Comparison of ENCODE assay signal across 18 mouse cellular contexts in the genomic region with DNA sequence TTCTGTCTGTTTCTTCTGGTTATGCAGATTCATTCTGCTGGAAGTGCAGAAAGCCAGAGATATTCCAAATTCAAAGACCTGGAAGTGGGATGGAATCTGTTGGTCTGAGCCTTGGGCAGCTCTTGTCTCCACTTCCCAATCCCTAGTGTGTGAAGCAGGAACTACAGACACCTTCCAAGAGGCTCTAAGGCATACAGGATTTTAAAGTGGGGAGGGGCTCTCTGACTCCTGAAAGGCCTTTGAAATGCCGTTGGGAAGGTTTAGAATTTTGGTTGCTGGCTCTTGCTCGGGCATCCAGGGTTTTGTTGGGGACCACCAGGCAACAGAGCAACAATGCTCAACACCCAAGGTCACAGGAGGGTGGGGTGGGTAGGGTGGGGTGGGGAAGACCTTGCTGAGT. TPM values are rescaled to one million over a fixed set of nuclear protein-coding genes. Genes with fewer than 3 reads are reported as not detected.
DNase-seq lines count a peak whose midpoint lies in the region; ATAC-seq and TF ChIP-seq lines count a peak whose summit lies in the region.
"Had no signal": no experiment of that assay in that cellular context is flagged by ENCODE, and none has a peak within 500 bp of the region (broad histone marks: within the 10 kb centered on the region; RNA-seq: fewer than 3 reads in every experiment).

No protein-coding gene starts in this region.

- no peak for ATAC-seq in liver, postnatal 0 days
- ATAC-seq: activated CD4-positive, CD25-positive, alpha-beta regulatory T cell, adult 4 months; forebrain, embryonic 16.5 days had no signal

- TF ChIP-seq CTCF in heart, adult 2 months (IDR thresholded peaks at IDR 0.05): no peak
- no peak for TF ChIP-seq CTCF in liver, postnatal 0 days (IDR thresholded peaks at IDR 0.05; ENCODE audit: low read depth)

- peaks cover 2% of the 10 kb centered on the region; the same call in 1 of the 2 replicates for H3K4me1 ChIP-seq in heart, adult 2 months (ENCODE audit: control insufficient read depth, insufficient read depth, low read length)
- H3K4me1 ChIP-seq in liver, postnatal 0 days (ENCODE audit: insufficient read depth): no peaks in the 10 kb centered on the region; the same call in 1 of the 2 replicates

- H3K36me3 ChIP-seq in heart, adult 2 months (ENCODE audit: control insufficient read depth, insufficient read depth, low read length): no peaks in the 10 kb centered on the region
- H3K36me3 ChIP-seq in liver, postnatal 0 days (replicated peaks; ENCODE audit: insufficient read depth, low read length): no peaks in the 10 kb centered on the region
- H3K36me3 ChIP-seq: embryonic facial prominence, embryonic 15.5 days; heart, embryonic 12.5 days; hindbrain, embryonic 10.5 days; hindbrain, embryonic 15.5 days had no signal

- 68% methylated on average over 2 of the region's 2 CpGs for WGBS in heart, adult 2 months
- 66% methylated on average over 2 of the region's 2 CpGs for WGBS in liver, postnatal 0 days (ENCODE audit: insufficient replicate concordance)

- no peaks in the 10 kb centered on the region for H3K9me3 ChIP-seq in liver, postnatal 0 days (ENCODE audit: low read length)
- H3K9me3 ChIP-seq: embryonic facial prominence, embryonic 15.5 days; heart, embryonic 12.5 days; hindbrain, embryonic 10.5 days; hindbrain, embryonic 15.5 days had no signal

- H3K27me3 ChIP-seq in heart, adult 2 months (ENCODE audit: control insufficient read depth, insufficient read depth, low read length): no peaks in the 10 kb centered on the region
- no peaks in the 10 kb centered on the region for H3K27me3 ChIP-seq in liver, postnatal 0 days (ENCODE audit: insufficient read depth, low read length)
- H3K27me3 ChIP-seq: embryonic facial prominence, embryonic 15.5 days; heart, embryonic 12.5 days; hindbrain, embryonic 15.5 days had no signal

- no peak overlapping the region for H3K4me3 ChIP-seq in heart, adult 2 months
- no peak overlapping the region for H3K4me3 ChIP-seq in liver, postnatal 0 days (ENCODE audit: low read depth, low read length)
- H3K4me3 ChIP-seq: embryonic facial prominence, embryonic 15.5 days; erythroblast, embryonic 14.5 days; heart, embryonic 12.5 days; hindbrain, embryonic 10.5 days; hindbrain, embryonic 15.5 days had no signal

- TF ChIP-seq POLR2A in heart, adult 2 months (IDR thresholded peaks at IDR 0.05; ENCODE audit: insufficient read depth, low read depth, low read length): no peak

- intact Hi-C loops in heart, adult 2 months (cut with DNase I): no loop called here

- DNase-seq in heart, adult 2 months: no peak
- no peak for DNase-seq in heart, adult 11 months
- DNase-seq in liver, postnatal 0 days: no peak
- DNase-seq in liver (no peak), ZHBTc4 (ENCODE audit: low read depth, low spot score) (peak; percentile 62), MN1 (ENCODE audit: low spot score) (no peak)
- no peak for DNase-seq in kidney, postnatal 4 days
- DNase-seq: cerebellum, adult 11 months; cerebellum, adult 8-10 months; embryo, embryonic 11 days; gastrocnemius, postnatal 10 days had no signal

- H3K4me2 ChIP-seq in liver, postnatal 0 days (ENCODE audit: low read depth, low read length): no peak overlapping the region
- H3K4me2 ChIP-seq: embryonic facial prominence, embryonic 15.5 days; heart, embryonic 12.5 days; hindbrain, embryonic 15.5 days had no signal

- H3K9ac ChIP-seq in heart, adult 2 months (ENCODE audit: low read depth, low read length): no peak overlapping the region
- no peak overlapping the region for H3K9ac ChIP-seq in liver, postnatal 0 days (replicated peaks)
- H3K9ac ChIP-seq: embryonic facial prominence, embryonic 15.5 days; heart, embryonic 12.5 days; hindbrain, embryonic 15.5 days had no signal

- no peak for TF ChIP-seq EP300 in heart, adult 2 months (IDR thresholded peaks at IDR 0.05; ENCODE audit: insufficient read depth, low read depth, low read length)
- no peak for TF ChIP-seq EP300 in liver, postnatal 0 days (IDR thresholded peaks at IDR 0.05; ENCODE audit: low read depth)

- no peaks in the 10 kb centered on the region for H3K79me2 ChIP-seq in heart, adult 2 months (replicated peaks; ENCODE audit: control insufficient read depth, insufficient read depth, low read length)

- peak overlapping the region; percentile 37; the same call in 1 of the 2 replicates for H3K27ac ChIP-seq in heart, adult 2 months
- 0 out of 2 replicates have a peak overlapping the region, but pooled peaks have one; percentile 49 for H3K27ac ChIP-seq in liver, postnatal 0 days (ENCODE audit: low read depth)
- H3K27ac ChIP-seq: embryonic facial prominence, embryonic 15.5 days had no signal

RNA-seq across cellular contexts. Expression of a gene that starts 9.3 kb away (rescaled TPM):
- 100 to 1,000 TPM in 1 of 2 experiments, 10 to 100 TPM in 1; 75.4 to 106 TPM for total RNA-seq in heart, adult 2 months (2021)
- 82.2 and 114 TPM in 2 replicates for polyA plus RNA-seq in heart, adult 2 months (2012; rRNA removed)
- 125 and 133 TPM in 2 replicates for polyA plus RNA-seq in liver, postnatal 0 days (2015; fragmentation: Nextera tagmentation; extraction: Ambion mirVana)
